Mouse (Mus musculus): Measurements from ENCODE around the gene Sgsh. TPM values are rescaled to one million over a fixed set of nuclear protein-coding genes. Genes with fewer than 3 reads are reported as not detected.

Sgsh gene
- polyA plus RNA-seq, 1 experiment: 43.1 TPM

DNA sequence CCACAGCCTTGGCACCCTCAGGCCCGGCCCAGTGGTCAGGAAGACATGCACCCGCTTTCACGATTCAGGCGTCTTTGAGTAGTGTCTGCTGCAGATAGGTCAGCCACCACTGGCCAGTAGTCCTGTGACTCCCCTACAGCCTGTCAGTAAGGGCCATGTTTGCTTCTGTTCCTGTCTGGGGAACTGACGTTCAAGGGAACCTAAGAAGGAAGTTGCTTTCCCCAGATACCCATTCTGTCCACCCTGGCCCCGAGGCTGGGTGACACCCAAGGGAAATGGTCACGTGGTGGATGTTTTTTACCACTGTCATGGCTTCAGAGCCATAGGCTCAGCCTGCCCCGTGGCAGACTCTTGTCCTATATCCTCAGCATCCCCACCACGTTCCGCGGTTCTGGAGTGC lies 22.0 kb upstream of the Sgsh start:
- Histone ChIP-seq H3K4me1 (ENCODE audit: control insufficient read depth, insufficient read depth, insufficient read length) (peaks cover 2% of the 10 kb centered on the region; the same call in 1 of the 2 replicates), H3K36me3 (ENCODE audit: control insufficient read depth, insufficient read depth, low read length) (peaks cover 6% of the 10 kb centered on the region), H3K27me3 (ENCODE audit: control insufficient read depth, insufficient read depth, low read length) (no peaks in the 10 kb centered on the region), H3K27ac (ENCODE audit: insufficient read depth, low read length) (no peak overlapping the region), H3K4me3 (ENCODE audit: extremely low read depth, insufficient read depth, insufficient read length) (no peak overlapping the region)
- TF ChIP-seq POLR2A (IDR thresholded peaks at IDR 0.05; ENCODE audit: low read depth, low read length): no peak
- TF ChIP-seq CTCF (IDR thresholded peaks at IDR 0.05; ENCODE audit: extremely low read depth, insufficient read depth, insufficient read length, insufficient replicate concordance): no peak
- DNase-seq (ENCODE audit: low read depth in 1 of 2, low spot score in 2 of 2): no peak
- WGBS: 69% methylated on average over 11 of the region's 11 CpGs

DNA sequence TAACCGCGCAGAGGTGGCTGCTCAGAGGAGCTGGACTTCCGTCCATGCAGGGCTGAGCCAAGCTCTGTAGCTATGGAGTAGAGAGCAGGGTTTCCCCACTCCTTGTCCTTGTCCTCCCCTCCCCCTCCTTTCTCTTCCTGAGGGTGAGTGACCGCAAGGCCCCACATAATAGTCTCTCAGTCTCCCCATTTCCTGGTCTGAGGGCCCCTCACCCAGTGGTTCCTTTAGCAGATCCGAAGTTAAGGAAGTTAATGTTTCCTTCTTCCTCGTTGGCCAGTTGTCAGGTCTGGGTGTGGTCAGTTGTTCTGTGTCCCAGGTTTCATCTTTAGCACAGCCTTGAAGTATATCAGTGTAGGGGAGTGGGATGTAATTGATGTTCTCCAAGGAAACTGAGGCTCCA lies 20.1 kb upstream of the Sgsh start:
- no peak overlapping the region for H3K4me3 ChIP-seq (ENCODE audit: extremely low read depth, insufficient read depth, insufficient read length)
- no peaks in the 10 kb centered on the region for H3K27me3 ChIP-seq (ENCODE audit: control insufficient read depth, insufficient read depth, low read length)
- WGBS: 71% methylated on average over 6 of the region's 6 CpGs
- DNase-seq (ENCODE audit: low read depth in 1 of 2, low spot score in 2 of 2): no peak
- H3K27ac ChIP-seq (ENCODE audit: insufficient read depth, low read length): no peak overlapping the region
- peaks cover 6% of the 10 kb centered on the region for H3K36me3 ChIP-seq (ENCODE audit: control insufficient read depth, insufficient read depth, low read length)
- H3K4me1 ChIP-seq (ENCODE audit: control insufficient read depth, insufficient read depth, insufficient read length): no peaks in the 10 kb centered on the region
- TF ChIP-seq POLR2A (IDR thresholded peaks at IDR 0.05; ENCODE audit: low read depth, low read length): no peak
- TF ChIP-seq CTCF (IDR thresholded peaks at IDR 0.05; ENCODE audit: extremely low read depth, insufficient read depth, insufficient read length, insufficient replicate concordance): no peak

DNA sequence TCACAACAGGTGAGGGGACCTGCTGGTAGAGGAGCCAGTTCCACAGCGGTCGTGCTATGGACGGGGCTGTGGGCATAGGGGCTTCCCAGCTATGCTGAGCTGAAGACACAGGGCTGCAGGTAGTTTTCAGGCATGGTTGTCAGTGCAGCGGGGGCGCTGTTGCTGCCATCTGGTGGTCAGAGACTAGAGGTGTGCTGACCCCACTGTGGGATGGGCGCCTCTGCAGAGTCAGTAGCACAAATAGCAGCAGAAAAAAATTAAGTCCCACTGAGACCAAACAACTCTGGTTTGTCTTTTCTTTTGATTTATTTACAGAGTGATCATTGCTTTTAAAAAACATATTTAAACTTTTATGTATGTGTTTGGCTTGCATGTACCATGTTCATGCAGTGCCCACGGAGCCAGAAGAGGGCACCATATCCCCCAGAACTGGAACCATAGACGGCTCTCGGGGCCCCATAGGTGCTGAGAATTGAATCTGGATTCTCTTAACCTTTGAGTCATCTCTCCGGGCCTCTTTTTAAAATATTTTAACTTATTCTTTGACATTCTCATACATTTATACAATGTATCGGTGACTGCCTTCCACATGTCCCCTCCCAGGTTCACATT lies 8.3 kb upstream of the Sgsh start:
- Histone ChIP-seq H3K36me3 (ENCODE audit: control insufficient read depth, insufficient read depth, low read length) (peaks cover 7% of the 10 kb centered on the region; the same call in 1 of the 2 replicates), H3K27ac (ENCODE audit: insufficient read depth, low read length) (no peak overlapping the region), H3K27me3 (ENCODE audit: control insufficient read depth, insufficient read depth, low read length) (no peaks in the 10 kb centered on the region), H3K4me1 (ENCODE audit: control insufficient read depth, insufficient read depth, insufficient read length) (no peaks in the 10 kb centered on the region), H3K4me3 (ENCODE audit: extremely low read depth, insufficient read depth, insufficient read length) (no peak overlapping the region)
- peak; percentile 58 to 73 for DNase-seq (ENCODE audit: low read depth in 1 of 2, low spot score in 2 of 2)
- peak; percentile 91 for TF ChIP-seq CTCF (IDR thresholded peaks at IDR 0.05; ENCODE audit: extremely low read depth, insufficient read depth, insufficient read length, insufficient replicate concordance)
- no peak for TF ChIP-seq POLR2A (IDR thresholded peaks at IDR 0.05; ENCODE audit: low read depth, low read length)
- WGBS: 31% methylated on average over 11 of the region's 11 CpGs

DNA sequence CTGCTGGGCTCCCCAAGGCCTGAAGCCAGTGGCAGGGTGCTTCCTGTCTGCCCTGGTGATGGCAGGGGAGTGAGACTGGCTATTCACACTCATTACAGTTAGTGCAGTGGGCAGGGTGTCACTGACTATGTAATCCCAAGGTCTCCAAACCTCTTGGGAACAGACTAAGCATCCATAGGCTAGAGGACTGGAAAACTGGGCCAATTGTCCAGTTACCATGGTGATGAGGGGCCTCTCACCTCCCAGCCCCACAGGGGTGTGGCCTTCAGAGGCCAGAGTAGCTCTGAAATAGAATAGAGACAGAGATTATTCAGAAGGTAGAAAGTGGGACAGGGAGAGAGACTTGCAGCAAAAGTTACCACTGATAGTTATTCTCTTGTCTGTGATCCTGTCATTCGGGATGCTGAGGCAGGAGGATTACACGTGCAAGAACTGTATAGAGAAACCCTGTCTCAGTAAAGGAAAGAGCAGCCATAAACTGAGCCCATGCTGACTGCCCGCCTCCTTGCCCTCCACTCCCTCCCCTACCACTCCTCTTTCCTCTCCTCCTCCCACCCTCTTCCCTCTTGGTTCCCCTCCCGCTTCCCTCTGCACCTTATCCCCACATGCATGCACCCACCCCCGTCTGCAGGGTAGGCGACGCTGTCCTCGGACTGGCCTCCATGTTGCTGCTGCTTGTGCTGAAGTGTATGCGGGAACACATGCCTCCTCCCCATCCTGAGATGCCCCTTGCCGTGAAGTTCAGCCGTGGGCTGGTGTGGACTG lies 7.6 kb upstream of the Sgsh start:
- WGBS: 53% methylated on average over 11 of the region's 11 CpGs

DNA sequence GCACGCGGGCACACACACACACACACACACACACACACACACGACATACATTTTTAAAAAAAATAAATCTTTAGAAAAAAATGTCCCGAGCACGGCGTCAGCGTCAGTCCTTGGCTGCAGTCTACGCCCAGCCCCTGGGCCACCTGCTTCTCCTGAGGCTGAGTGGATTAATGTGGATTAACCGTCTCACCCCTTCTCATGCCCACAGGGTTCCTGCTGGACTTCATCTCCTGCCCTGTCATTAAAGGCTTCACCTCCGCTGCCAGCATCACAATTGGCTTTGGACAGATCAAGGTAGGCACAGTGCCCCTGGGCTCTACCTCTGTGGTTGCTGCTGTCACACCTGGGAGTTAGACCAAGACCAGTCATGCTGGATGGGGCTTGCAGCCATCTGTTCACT lies 3.8 kb upstream of the Sgsh start:
- DNase-seq (ENCODE audit: low read depth in 1 of 2, low spot score in 2 of 2): no peak
- Histone ChIP-seq H3K4me1 (ENCODE audit: control insufficient read depth, insufficient read depth, insufficient read length) (peaks cover 6% of the 10 kb centered on the region; the same call in 1 of the 2 replicates), H3K27me3 (ENCODE audit: control insufficient read depth, insufficient read depth, low read length) (no peaks in the 10 kb centered on the region), H3K36me3 (ENCODE audit: control insufficient read depth, insufficient read depth, low read length) (peaks cover 7% of the 10 kb centered on the region; the same call in 1 of the 2 replicates), H3K4me3 (ENCODE audit: extremely low read depth, insufficient read depth, insufficient read length) (no peak overlapping the region), H3K27ac (ENCODE audit: insufficient read depth, low read length) (no peak overlapping the region)
- WGBS: 92% methylated on average over 10 of the region's 10 CpGs
- TF ChIP-seq CTCF (IDR thresholded peaks at IDR 0.05; ENCODE audit: extremely low read depth, insufficient read depth, insufficient read length, insufficient replicate concordance) (no peak), POLR2A (IDR thresholded peaks at IDR 0.05; ENCODE audit: low read depth, low read length) (no peak)

More for the DNA sequence above, 7.6 kb upstream of the Sgsh start:
- no peak for DNase-seq (ENCODE audit: low read depth in 1 of 2, low spot score in 2 of 2)
- Histone ChIP-seq H3K27ac (ENCODE audit: insufficient read depth, low read length) (no peak overlapping the region), H3K27me3 (ENCODE audit: control insufficient read depth, insufficient read depth, low read length) (no peaks in the 10 kb centered on the region), H3K36me3 (ENCODE audit: control insufficient read depth, insufficient read depth, low read length) (peaks cover 7% of the 10 kb centered on the region; the same call in 1 of the 2 replicates), H3K4me1 (ENCODE audit: control insufficient read depth, insufficient read depth, insufficient read length) (no peaks in the 10 kb centered on the region), H3K4me3 (ENCODE audit: extremely low read depth, insufficient read depth, insufficient read length) (no peak overlapping the region)
- TF ChIP-seq POLR2A (IDR thresholded peaks at IDR 0.05; ENCODE audit: low read depth, low read length): no peak
- no peak for TF ChIP-seq CTCF (IDR thresholded peaks at IDR 0.05; ENCODE audit: extremely low read depth, insufficient read depth, insufficient read length, insufficient replicate concordance)

DNA sequence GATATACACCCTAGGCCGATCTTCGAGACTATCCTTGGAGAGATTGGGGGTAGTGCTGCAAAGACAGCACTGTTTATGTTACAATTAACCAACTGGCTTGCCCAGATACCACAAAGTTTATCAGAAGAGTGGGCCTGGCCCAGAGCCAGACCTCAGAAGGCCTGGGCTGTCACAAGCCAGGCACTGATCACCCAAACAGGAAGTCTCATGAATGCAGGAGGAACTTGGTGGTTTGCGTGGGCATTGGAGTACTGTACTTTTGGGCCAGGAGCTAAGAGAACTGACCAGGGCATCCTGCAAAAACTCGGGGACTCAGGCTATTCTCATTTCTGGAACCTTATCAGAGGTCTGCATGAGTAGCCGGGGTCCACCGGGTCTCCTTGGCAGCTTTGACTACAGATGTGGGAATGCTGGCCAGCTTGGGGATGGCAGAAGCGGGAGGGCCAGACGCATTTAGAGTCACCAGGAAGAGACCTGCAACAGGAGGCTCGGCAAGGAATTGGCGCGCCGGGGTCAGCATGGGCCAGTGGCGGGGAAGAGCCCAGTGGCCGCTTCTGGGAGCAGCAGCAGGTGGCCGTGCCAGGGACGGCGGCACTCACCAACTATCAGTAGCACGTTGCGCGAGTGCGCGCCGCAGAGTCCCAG lies 416 bp downstream of the Sgsh start:
- peak; percentile 60 to 74 for DNase-seq (ENCODE audit: low read depth in 1 of 2, low spot score in 2 of 2)
- TF ChIP-seq POLR2A (IDR thresholded peaks at IDR 0.05; ENCODE audit: low read depth, low read length): no peak; the same call in 1 of the 2 replicates
- no peak for TF ChIP-seq CTCF (IDR thresholded peaks at IDR 0.05; ENCODE audit: extremely low read depth, insufficient read depth, insufficient read length, insufficient replicate concordance)
- H3K36me3 ChIP-seq (ENCODE audit: control insufficient read depth, insufficient read depth, low read length): peaks cover 5% of the 10 kb centered on the region
- no peaks in the 10 kb centered on the region for H3K27me3 ChIP-seq (ENCODE audit: control insufficient read depth, insufficient read depth, low read length)
- 1% methylated on average over 23 of the region's 23 CpGs for WGBS
- H3K27ac ChIP-seq (ENCODE audit: insufficient read depth, low read length): peak overlapping the region; percentile 88
- H3K4me1 ChIP-seq (ENCODE audit: control insufficient read depth, insufficient read depth, insufficient read length): peaks cover 26% of the 10 kb centered on the region; the same call in 1 of the 2 replicates
- H3K4me3 ChIP-seq (ENCODE audit: extremely low read depth, insufficient read depth, insufficient read length): peak overlapping the region; percentile 78

All from spleen, adult 2 months (tissue).